In genomic region chr11:109376484-109377143, GRCm38 (mm10) we compare ENCODE assay signal across 8 mouse cellular contexts. TPM values are rescaled to one million over a fixed set of nuclear protein-coding genes. Genes with fewer than 3 reads are reported as not detected.
DNase-seq lines count a peak whose midpoint lies in the region; ATAC-seq and TF ChIP-seq lines count a peak whose summit lies in the region.

No protein-coding gene starts in this region.

- H3K9ac ChIP-seq in heart, embryonic 13.5 days, result peak overlapping the region; percentile 59
- peak overlapping the region; percentile 21; the same call in 1 of the 2 replicates for H3K9ac ChIP-seq in liver, embryonic 15.5 days

- 34% methylated on average over 7 of the region's 7 CpGs for WGBS in heart, embryonic 13.5 days
- WGBS in liver, embryonic 15.5 days (ENCODE audit: insufficient replicate concordance), result 38% methylated on average over 7 of the region's 7 CpGs

- peaks cover 55% of the 10 kb centered on the region for H3K4me1 ChIP-seq in heart, embryonic 13.5 days
- H3K4me1 ChIP-seq in liver, embryonic 15.5 days (replicated peaks), result peaks cover 68% of the 10 kb centered on the region

- no peaks in the 10 kb centered on the region for H3K27me3 ChIP-seq in heart, embryonic 13.5 days (replicated peaks)
- no peaks in the 10 kb centered on the region for H3K27me3 ChIP-seq in liver, embryonic 15.5 days

- H3K4me2 ChIP-seq in heart, embryonic 13.5 days, result no peak overlapping the region; the same call in 1 of the 2 replicates
- H3K4me2 ChIP-seq in liver, embryonic 15.5 days, result peak overlapping the region; percentile 43

- H3K27ac ChIP-seq in heart, embryonic 13.5 days (replicated peaks), result peak overlapping the region; percentile 53
- peak overlapping the region; percentile 19 for H3K27ac ChIP-seq in liver, embryonic 15.5 days (replicated peaks)

- TF ChIP-seq POLR2A in brain, embryonic 14.5 days (IDR thresholded peaks at IDR 0.05; ENCODE audit: borderline replicate concordance, extremely low read depth, insufficient read depth, insufficient read length, poor library complexity, severe bottlenecking), result no peak

- TF ChIP-seq CTCF in brain, embryonic 14.5 days (IDR thresholded peaks at IDR 0.05; ENCODE audit: borderline replicate concordance, extremely low read depth, insufficient read depth, insufficient read length), result no peak

- ATAC-seq in heart, embryonic 13.5 days (ENCODE audit: extremely low read depth, insufficient number of reproducible peaks, low FRiP score, low TSS enrichment), result no peak
- ATAC-seq in erythroid progenitor cell, adult 5-6 weeks (replicated peaks; ENCODE audit: low FRiP score, poor library complexity, severe bottlenecking), result peak; percentile 36; the same call in 1 of the 2 replicates
- ATAC-seq in liver, embryonic 15.5 days (ENCODE audit: insufficient read depth), result peak; percentile 83
- no peak for ATAC-seq in granulocyte monocyte progenitor cell, adult 5-6 weeks (replicated peaks; ENCODE audit: poor library complexity, severe bottlenecking)

- peaks cover 13% of the 10 kb centered on the region for H3K36me3 ChIP-seq in heart, embryonic 13.5 days
- H3K36me3 ChIP-seq in liver, embryonic 15.5 days (replicated peaks), result peaks cover 10% of the 10 kb centered on the region

- H3K9me3 ChIP-seq in heart, embryonic 13.5 days, result no peaks in the 10 kb centered on the region
- no peaks in the 10 kb centered on the region for H3K9me3 ChIP-seq in liver, embryonic 15.5 days (replicated peaks)

- H3K4me3 ChIP-seq in heart, embryonic 13.5 days, result no peak overlapping the region
- H3K4me3 ChIP-seq in liver, embryonic 15.5 days (replicated peaks), result no peak overlapping the region

- no peak for DNase-seq in heart, adult 9 months (ENCODE audit: low spot score in 2 of 2)
- peak; percentile 81 for DNase-seq in brain, embryonic 14.5 days (ENCODE audit: low read depth)
- no peak for DNase-seq in urinary bladder, adult 2 months (ENCODE audit: low spot score)
- DNase-seq in spleen, adult 12 weeks (ENCODE audit: low spot score), result no peak

RNA-seq across cellular contexts. Expression of gene Gna13, which starts 14.0 kb away (rescaled TPM):
- polyA plus RNA-seq in heart, embryonic 13.5 days (2015; fragmentation: Nextera tagmentation; extraction: Ambion mirVana), result 17.8 and 18.6 TPM in 2 replicates
- polyA plus RNA-seq in brain, embryonic 14.5 days (2012; rRNA removed), result 26.3 and 30.9 TPM in 2 replicates
- total RNA-seq in erythroid progenitor cell, adult 5-6 weeks (2015; ENCODE audit: low replicate concordance), result 41.1 and 46.5 TPM in 2 replicates
- 37.9 and 40.1 TPM in 2 replicates for total RNA-seq in erythroid progenitor cell, adult 5-6 weeks (2017; ENCODE audit: low replicate concordance)
- polyA plus RNA-seq in liver, embryonic 15.5 days (2015; fragmentation: Nextera tagmentation; extraction: Ambion mirVana), result 13.3 and 14.7 TPM in 2 replicates
- polyA plus RNA-seq in urinary bladder, adult 2 months (2012; rRNA removed), result 26.0 and 28.9 TPM in 2 replicates
- total RNA-seq in granulocyte monocyte progenitor cell, adult 5-6 weeks (2014; fragmentation: Nextera tagmentation), result 34.6 and 38.5 TPM in 2 replicates
- total RNA-seq in granulocyte monocyte progenitor cell, adult 5-6 weeks (2017), result 40.6 and 43.5 TPM in 2 replicates

RNA-seq across cellular contexts. Expression of gene 9930022D16Rik, which starts 37.1 kb away (rescaled TPM):
- polyA plus RNA-seq in heart, embryonic 13.5 days (2015; fragmentation: Nextera tagmentation; extraction: Ambion mirVana), result 0.05 TPM in 1 of 2 replicates, not detected in the other
- polyA plus RNA-seq in brain, embryonic 14.5 days (2012; rRNA removed), result 0.03 TPM in 1 of 2 replicates, not detected in the other
- not detected in 2 replicates for total RNA-seq in erythroid progenitor cell, adult 5-6 weeks (2015; ENCODE audit: low replicate concordance)
- not detected in 2 replicates for total RNA-seq in erythroid progenitor cell, adult 5-6 weeks (2017; ENCODE audit: low replicate concordance)
- polyA plus RNA-seq in liver, embryonic 15.5 days (2015; fragmentation: Nextera tagmentation; extraction: Ambion mirVana), result not detected in 2 replicates
- polyA plus RNA-seq in urinary bladder, adult 2 months (2012; rRNA removed), result not detected in 2 replicates
- not detected in 2 replicates for total RNA-seq in granulocyte monocyte progenitor cell, adult 5-6 weeks (2014; fragmentation: Nextera tagmentation)
- total RNA-seq in granulocyte monocyte progenitor cell, adult 5-6 weeks (2017), result not detected in 2 replicates

RNA-seq across cellular contexts. Expression of gene Amz2, which starts 49.1 kb away (rescaled TPM):
- polyA plus RNA-seq in heart, embryonic 13.5 days (2015; fragmentation: Nextera tagmentation; extraction: Ambion mirVana), result 33.4 and 38.1 TPM in 2 replicates
- polyA plus RNA-seq in brain, embryonic 14.5 days (2012; rRNA removed), result 183 and 185 TPM in 2 replicates
- 16.6 and 32.7 TPM in 2 replicates for total RNA-seq in erythroid progenitor cell, adult 5-6 weeks (2015; ENCODE audit: low replicate concordance)
- 10.1 and 18.6 TPM in 2 replicates for total RNA-seq in erythroid progenitor cell, adult 5-6 weeks (2017; ENCODE audit: low replicate concordance)
- polyA plus RNA-seq in liver, embryonic 15.5 days (2015; fragmentation: Nextera tagmentation; extraction: Ambion mirVana), result 10.8 and 11.1 TPM in 2 replicates
- 46.3 and 47.4 TPM in 2 replicates for polyA plus RNA-seq in urinary bladder, adult 2 months (2012; rRNA removed)
- total RNA-seq in granulocyte monocyte progenitor cell, adult 5-6 weeks (2014; fragmentation: Nextera tagmentation), result 38.0 and 41.1 TPM in 2 replicates
- total RNA-seq in granulocyte monocyte progenitor cell, adult 5-6 weeks (2017), result 37.5 and 49.5 TPM in 2 replicates

Comparison
In these comparisons a context has a peak if more than half of its experiments do, and no peak if none do; other contexts are left out.
1. ATAC-seq: peak in erythroid progenitor cell, adult 5-6 weeks (single experiment) and liver, embryonic 15.5 days (single experiment); none in heart, embryonic 13.5 days (single experiment) and granulocyte monocyte progenitor cell, adult 5-6 weeks (single experiment).